Mouse (Mus musculus) CD4-positive, CD25-positive, alpha-beta regulatory T cell, adult 4 months (primary cell): ENCODE results near the gene Tmprss13. TPM values are rescaled to one million over a fixed set of nuclear protein-coding genes. Genes with fewer than 3 reads are reported as not detected.

Source experiments
- ATAC-seq: one replicate; pipeline ENCODE4 v1.8.0; 2017
- polyA plus RNA-seq, 2 experiments: library from polyadenylated mRNA; unstranded; fragments of 100-300 nt; shearing (Covaris generic); gene quantifications; one replicate each; pipeline ENCODE4 v1.2.1; 2017

Tmprss13 gene
- polyA plus RNA-seq, 2 experiments from 2014 or later = 5.2 to 7.1 TPM

DNA sequence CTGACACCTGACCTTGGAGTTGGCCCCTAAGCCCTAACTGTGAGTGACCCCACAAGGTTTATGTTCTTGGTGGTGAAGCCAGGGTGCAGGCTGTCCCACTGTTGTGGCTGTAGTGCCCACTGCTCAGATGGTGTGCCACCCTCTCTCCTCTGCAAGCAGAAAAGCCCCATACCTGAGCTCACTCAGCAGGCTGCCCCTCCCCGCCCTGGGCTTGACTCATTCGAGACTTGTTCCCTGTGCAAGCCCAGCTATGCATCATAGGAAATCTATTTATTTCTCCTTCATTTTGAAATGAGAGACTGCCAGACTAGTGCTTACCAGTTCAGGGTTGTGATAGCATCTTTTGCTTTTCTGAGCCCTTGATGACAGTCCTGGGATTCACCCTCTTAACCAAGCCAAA is 18.5 kb downstream of the Tmprss13 start:
- ATAC-seq = no peak

GRCm38 (mm10) chr9:45343066-45343465 is 24.2 kb downstream of the Tmprss13 start:
- ATAC-seq = no peak

GRCm38 (mm10) chr9:45345516-45345915 is 26.6 kb downstream of the Tmprss13 start:
- no peak for ATAC-seq

GRCm38 (mm10) chr9:45346276-45346675 is 27.4 kb downstream of the Tmprss13 start:
- no peak for ATAC-seq

DNA sequence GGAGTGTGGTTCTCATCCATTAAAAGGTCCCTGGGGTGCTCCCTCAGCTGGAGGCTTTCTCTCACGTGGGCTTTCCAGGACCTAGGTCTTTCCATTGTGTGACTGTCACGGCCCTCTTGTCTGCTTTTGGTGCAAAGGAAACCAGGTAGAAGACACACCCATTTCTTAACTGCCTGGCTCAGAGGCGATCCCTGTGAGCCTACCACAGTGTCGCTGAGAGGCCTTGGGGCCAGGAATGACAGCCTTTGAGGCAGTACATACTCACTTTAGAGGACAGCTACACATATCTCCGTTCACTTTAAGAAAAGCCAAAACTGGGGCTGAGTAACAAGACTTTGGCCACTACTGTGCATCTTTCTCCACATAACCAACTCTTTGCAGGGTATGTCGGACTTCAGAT is 29.7 kb downstream of the Tmprss13 start:
- ATAC-seq = no peak

DNA sequence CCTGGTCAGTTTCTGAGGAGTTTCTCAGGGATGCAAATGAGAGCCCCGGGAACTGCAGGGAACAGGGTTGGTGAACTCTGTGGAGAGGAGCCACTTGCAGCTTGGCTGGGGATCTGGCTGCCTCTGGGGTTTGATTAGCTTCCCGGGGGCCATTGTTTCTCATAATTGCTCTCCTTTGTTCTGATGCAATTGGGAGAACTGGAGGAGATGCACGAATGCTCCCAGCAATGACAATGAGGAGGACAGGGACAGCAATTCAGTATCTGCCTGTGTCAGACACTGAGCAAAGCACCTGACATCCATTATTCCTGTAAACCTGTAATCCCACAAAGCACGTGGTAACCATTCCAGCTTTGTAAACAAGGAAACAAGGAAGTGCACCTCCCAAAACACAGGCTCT is 30.3 kb downstream of the Tmprss13 start:
- no peak for ATAC-seq

- no peak for ATAC-seq
Observed at GRCm38 (mm10) chr9:45349851-45350250, 31.0 kb downstream of the Tmprss13 start.

DNA sequence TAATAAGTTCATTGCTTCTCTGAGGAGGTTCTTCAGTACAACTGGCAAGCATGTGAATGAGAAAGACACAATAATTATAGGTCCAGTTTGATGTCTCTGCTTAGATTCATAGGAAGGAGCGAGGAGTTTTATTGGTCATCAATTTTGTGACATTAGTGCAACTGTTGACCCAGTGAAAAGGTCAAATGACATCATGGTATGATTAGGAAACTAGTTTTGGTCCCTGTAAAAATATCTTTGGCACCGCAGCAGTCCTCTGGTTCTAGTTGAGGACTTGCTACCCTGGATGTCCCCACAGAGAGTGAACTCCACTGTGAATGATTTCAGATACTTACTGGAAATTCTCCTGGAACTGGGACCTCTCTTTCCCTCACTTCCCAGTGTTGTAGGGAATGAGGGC is 36.3 kb downstream of the Tmprss13 start:
- ATAC-seq = no peak

- no peak for ATAC-seq
Observed at GRCm38 (mm10) chr9:45358356-45358755, 39.5 kb downstream of the Tmprss13 start.

DNA sequence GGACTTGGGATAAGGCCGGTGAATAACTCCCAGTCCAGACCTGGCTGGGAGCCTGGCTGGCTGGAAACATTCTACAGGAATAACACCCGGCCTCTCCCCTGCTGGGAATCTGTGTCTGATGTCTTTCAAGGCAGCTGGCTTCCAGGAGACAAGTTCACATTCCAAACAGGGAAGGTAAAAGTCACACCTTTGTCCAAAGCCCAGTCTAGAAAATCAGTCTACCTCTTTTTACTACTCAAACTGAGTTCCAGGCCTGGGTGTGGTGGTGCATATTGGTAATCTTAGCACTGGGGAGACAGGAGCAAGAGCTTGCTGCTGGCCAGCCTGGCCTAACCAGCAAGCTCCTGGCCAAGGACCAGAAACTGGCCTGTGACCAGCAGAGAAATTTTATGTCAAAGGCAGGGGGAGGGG is 43.2 kb downstream of the Tmprss13 start:
- no peak for ATAC-seq

GRCm38 (mm10) chr9:45363639-45364214 is 44.8 kb downstream of the Tmprss13 start:
- ATAC-seq = no peak

DNA sequence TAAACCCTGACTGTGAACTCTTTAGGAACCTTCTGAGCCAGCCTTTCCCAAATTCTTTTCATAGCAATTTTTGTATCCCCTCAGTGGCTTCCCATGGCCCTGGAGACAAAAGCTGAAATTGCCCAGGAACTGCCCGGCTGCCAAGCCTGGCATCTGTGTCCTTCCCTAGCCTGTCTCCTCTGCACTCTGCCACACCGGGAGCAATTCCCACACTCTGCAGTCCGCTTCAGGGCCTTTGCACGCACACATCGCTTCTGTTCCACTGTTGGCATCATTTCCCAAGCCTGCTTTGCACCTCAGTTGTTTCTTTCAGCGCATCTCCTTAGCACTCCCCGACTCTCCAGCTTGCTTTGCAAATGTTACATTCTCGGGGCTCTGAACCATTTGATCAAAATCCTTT is 48.8 kb downstream of the Tmprss13 start:
- ATAC-seq = no peak

- ATAC-seq = no peak
Observed at GRCm38 (mm10) chr9:45368341-45368901, 49.5 kb downstream of the Tmprss13 start.

DNA sequence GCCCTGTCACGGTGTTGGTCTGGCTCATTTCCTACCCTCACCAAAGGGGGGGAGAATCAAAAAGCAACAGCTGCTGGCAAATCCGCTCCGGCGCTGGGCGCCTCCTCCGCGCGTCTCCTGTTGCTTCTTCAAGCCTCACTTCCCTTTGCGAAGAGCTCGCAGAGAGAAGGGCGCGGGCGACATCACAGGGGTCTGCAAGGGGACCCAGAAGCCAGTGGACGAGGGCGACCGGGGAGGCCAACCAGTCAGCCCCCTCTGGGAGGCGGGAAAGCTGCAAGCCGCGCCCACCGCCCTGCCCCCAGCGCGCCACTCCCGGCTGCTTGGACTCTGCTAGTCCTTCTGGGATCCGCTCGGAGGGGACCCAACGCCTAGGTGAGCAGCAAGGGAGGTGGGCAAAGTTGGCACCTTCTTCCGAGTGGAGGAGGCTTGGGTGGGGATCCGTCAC is 51.2 kb downstream of the Tmprss13 start, which contains the start of gene Fxyd6:
Gene Fxyd6, plus strand, starts transcription at position 69 of the 445 bp plus-strand sequence.
- no peak for ATAC-seq

DNA sequence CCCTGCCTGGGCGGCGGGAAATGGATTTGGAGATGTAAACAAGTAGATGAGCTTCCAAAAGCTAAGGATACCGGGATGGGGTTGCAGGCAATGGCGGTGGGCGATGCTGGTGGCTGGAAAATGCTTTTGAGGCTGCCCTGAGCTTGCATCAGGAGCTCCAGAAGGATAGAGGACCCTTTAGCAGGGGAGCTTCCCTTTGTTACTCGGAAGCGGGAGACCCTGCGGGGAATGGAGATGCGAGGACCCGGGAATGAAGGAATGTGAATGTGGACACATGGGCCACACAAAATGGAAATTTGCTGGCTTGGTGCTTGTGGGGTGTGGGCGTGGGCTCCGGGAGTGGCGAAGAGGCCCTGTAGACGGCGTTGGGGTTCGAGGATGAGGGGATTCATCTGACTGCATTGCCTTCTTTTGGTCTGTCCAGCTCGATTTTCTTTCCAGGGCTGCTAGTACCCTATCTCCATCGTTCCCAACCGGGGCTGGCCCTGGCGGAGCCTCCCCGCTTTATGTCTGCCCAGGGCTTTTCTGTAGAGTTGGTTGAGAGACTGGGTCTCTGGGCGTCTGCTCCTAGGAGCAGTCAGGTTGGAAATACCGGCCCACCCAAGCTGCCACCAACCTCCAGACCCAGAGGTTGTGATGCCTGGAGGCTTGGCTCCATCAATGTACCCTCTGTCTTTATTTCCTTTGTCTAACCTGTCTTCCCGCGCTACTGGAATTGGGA is 51.9 kb downstream of the Tmprss13 start:
- no peak for ATAC-seq

GRCm38 (mm10) chr9:45371337-45371707 is 52.4 kb downstream of the Tmprss13 start:
- ATAC-seq = no peak

- ATAC-seq = no peak
Observed at GRCm38 (mm10) chr9:45373896-45374295, 55.0 kb downstream of the Tmprss13 start.

DNA sequence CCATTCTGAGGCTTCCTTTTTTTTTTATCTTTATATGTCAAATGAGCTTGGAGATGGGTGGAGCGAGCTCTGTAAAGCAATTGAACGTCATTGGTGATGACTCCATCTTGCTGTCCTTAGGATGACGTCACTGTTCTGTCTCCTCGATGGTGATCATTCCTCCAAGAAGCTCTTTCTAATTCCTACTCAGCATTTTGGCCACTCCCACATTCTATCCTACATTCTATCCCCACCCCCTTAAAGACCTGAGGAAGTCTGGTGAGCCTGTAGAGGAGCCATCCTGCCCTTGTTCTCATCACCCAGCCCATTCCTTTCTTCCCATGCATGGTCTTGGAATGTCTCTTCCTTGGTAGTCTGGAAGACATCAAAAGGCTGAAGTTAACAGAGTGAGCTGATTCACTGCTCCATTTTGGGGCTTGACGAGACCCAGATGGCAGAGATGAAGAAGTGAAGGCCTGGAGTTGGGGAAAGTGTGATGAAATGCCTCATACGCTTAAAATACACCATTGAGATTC is 56.1 kb downstream of the Tmprss13 start:
- ATAC-seq = no peak

- ATAC-seq = no peak
Observed at GRCm38 (mm10) chr9:45376427-45376826, 57.5 kb downstream of the Tmprss13 start.

- no peak for ATAC-seq
Observed at GRCm38 (mm10) chr9:45376883-45377282, 58.0 kb downstream of the Tmprss13 start.

- no peak for ATAC-seq
Observed at GRCm38 (mm10) chr9:45380411-45381251, 61.7 kb downstream of the Tmprss13 start.

DNA sequence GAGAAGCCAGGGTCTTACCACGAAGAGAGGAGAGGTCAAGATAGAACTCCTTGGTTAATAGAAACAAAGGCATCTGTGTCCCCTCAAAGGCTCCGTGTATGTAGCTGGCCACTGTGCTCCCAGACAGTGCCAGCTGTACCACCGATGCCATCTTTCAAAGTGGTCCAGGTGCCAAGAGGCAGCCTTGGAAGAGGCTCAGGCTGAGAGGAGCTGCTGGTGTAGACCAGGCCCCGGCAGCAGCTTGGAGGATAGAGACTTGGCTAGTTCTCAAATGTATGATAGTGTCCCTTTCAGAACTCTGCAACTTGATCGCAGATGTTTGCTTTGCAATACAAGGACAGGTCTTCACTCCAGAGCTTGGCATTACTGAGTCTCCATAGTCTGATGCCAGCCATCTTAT is 63.4 kb downstream of the Tmprss13 start:
- ATAC-seq = no peak

DNA sequence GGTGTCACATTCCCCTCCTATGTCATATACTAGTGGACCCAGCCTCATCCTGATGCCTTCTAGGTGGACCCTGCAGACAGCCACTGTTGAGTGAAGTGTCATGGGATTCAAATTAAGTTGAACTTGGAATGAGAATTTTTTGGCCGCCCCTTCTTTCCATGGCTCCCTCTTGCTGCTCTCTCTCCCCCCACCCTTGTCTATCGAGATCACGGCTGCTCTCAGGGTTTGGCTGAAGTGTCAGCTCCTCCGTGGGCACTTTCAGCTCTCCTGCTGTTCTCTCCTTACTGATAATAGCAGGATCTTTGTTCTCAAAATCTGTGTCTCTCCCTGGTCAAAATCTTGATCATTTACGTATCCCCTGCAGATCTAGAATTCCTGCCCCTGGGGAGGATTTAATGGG is 63.9 kb downstream of the Tmprss13 start:
- no peak for ATAC-seq
